Mouse (Mus musculus): Measurements from ENCODE around the gene St3gal3.

St3gal3 gene

DNA sequence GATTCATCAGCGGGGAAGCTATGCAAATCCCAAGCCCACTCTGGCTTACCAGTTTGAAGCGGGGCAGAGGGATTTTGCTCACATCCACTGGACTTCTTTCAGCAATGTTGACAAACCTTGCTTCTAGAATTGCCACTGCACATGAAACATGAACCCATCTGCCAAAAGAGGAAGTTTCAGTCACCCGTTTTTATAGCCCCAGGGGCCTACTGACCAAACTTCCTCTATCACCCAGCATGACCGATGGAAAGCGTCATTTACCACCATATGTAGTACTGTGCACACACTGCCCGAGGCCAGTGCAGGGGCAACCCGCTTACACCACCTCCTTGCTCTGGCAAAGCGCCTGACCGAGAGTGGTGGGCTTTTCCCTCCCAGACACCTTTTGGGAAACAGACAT lies 9.6 kb upstream of the St3gal3 start:
- in situ Hi-C loops (cut with MboI; ENCODE audit: unreplicated experiment in 2 of 2): no loop called here

DNA sequence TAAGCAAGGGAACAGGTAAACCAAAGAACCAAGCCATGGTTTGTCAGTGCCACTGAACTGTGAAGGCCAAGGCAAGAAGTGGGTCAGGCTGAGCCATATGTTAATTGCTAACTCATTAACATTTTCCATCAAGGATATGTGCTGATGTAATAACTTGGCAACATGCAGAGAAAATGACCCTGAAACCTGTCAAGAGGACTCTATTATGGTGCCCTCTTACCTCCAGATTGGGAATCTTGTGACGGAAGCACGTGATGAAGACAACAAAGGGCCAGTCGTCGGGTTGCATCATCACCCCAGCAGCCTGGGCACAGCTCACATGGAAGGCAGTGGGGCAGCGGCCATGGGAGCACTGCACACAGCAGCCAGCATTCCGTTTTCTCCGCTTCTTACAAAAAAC lies 9.0 kb upstream of the St3gal3 start:
- in situ Hi-C loops (cut with MboI; ENCODE audit: unreplicated experiment in 2 of 2): no loop called here

DNA sequence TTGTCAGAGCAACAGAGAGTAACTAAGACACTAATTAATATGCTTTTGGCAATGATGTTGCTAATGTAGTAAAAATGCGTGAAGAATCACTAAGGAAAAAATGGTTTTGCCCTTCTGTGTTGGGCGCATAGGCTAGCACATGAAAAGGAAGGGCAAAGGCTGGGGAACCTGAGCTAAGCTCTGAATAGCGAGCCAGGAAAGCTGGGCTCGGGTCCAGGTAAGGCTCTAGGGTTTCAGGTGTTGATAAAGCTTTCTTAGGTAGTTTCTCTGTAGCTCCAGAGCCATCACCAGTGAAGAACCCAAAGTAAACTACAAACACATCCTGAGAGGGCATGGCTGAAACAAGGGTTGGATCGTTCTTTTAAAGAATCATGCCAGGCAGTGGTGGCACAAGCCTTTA lies 6.8 kb upstream of the St3gal3 start:
- in situ Hi-C loops (cut with MboI; ENCODE audit: unreplicated experiment in 2 of 2): no loop called here

DNA sequence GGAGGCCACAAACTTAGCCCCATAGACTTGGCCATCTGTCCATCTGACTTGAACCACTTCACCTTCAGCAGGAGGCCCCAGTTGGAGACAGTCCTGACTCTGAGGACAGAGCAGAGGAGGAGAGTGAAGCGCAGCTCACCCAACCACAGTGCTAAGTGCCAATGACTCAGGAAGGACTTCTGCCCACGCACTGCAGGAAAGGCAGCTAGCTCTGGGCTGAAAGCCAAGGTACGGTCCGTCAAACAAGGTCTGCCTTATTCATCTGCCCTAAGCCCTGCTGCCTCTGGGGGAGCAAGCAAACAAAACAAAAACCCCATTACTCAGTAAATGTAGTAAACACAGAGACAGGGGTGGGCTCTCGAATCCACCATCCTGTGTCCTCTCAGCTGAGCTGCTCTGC lies 4.2 kb upstream of the St3gal3 start:
- in situ Hi-C loops (cut with MboI; ENCODE audit: unreplicated experiment in 2 of 2): no loop called here

DNA sequence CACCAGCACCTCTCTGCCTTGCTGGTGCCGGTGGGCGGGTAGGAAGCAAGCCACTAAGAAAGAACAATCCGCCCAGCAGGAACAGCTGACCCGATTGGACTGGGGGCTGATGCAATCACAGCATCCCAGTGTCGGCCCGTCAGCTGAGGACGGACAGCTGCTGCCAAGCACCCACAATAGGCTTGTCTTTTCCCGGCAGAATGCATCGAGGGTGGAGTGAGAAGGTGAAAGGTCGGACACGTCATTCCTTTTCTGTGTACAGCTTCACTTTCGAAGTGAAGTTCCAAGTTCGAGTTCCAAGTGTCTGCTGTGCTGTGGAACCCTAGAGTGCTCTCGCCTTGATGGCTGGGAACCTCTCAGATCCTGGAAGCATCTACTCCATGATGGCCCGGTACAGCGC lies 3.1 kb upstream of the St3gal3 start:
- in situ Hi-C loops (cut with MboI; ENCODE audit: unreplicated experiment in 2 of 2): no loop called here

DNA sequence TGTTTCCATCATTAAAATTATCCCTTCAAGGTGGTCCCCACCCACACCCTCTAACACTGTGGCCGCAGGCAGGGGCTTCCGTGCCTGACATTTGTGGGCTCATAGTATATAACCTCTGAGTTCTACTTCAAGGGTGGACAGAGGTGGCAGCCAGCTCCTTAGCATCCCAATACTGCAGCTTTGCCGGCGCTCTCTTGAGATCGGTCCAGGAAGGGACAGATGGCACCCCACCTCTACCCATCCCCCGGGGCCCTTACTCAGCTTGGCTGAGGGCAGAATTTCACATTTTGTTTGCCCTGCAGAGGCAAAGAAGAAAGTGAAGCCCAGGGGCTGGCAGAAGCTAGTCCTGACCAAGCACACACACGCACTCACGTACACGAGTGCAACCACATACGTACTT lies 2.6 kb upstream of the St3gal3 start:
- in situ Hi-C loops (cut with MboI; ENCODE audit: unreplicated experiment in 2 of 2): no loop called here

DNA sequence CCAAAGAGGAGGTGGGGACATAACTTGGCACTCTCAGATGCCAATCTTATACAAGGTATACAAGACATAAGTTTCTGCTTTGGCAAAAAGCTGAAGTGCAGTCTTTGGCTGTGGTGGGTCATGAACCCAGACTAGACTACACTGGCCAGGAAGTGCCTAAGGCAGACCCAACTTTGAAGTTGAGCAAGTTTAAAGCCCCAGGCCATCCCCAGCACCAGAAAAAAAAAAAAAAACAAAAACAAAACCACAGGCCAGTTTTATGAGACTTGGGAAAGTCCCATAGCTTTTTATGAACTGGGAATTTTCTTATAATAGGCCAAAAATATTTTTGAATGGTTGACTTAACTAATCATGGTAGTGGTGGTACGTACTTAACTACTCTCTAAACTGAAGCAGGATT lies 700 bp upstream of the St3gal3 start:
- in situ Hi-C loops (cut with MboI; ENCODE audit: unreplicated experiment in 2 of 2): no loop called here

DNA sequence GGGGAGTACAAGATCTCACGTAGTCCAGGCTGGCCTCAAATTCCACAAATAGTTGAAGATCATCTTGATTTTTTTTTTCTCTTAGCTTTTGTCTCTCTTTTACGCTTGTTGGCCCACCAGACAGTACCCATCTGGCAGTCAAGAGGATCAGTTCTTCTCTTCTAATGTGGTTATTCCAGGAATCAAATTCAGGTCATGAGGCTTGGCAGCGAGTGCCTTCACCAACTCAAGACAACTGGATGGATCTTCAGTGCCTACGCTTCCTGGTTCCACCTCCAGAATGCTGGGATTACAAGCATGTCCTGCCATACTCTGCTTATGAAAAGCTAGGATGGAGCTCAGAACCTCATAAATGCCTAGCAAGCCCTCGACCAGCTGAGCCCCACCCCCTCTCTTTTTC lies 3.4 kb downstream of the St3gal3 start:
- in situ Hi-C loops (cut with MboI; ENCODE audit: unreplicated experiment in 2 of 2): no loop called here

DNA sequence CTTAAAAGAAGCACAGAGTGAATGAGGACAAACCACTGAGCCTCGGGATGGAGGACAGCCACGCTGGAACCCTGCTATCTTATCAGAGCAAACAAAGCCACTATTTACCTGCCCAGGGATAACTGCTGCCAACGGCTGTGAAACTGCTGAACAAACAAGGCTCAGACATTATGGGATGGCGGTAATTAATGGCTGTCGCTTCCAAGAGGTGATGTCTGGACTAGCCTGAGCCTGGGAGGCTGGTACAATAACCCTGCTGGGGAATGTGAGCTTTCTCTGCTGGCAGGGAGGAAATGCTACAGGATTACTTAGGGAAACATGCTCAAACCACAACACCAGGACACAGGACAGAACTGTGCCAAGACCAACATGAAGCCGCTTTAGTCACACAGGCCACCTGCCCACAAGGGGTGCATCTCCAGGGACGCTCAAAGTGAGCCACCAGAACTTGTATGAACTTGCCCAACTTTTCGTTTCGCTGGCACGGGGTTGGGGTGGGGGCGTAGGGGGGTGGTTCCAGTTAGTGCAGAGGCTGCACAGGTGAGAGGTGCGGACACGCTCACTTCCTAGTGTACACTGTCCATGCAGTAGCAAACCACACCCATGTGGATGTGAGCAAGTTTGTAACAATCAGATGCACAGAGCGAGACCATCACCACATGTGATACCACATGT lies 11.5 kb downstream of the St3gal3 start:
- in situ Hi-C loops (cut with MboI; ENCODE audit: unreplicated experiment in 2 of 2): no loop called here

DNA sequence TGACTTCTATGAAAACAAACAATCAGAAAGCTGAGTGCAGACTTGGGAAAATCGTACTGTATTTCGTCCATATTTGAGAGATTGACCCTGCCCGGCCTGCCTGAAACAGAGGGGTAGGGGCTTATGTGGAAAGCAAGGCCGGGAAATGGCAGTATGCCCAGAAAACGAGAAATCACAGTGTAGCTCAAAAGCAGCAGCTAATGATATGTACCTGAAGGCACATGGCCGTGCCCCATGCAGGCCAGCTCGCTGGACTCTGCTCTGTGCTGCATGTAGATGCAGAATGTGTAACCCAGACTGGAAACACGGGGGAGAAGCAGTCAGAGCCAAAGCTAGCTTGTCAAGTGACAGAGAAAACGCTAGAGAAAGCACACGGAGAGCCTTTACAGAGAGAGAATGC lies 12.6 kb downstream of the St3gal3 start:
- in situ Hi-C loops (cut with MboI; ENCODE audit: unreplicated experiment in 2 of 2): no loop called here

DNA sequence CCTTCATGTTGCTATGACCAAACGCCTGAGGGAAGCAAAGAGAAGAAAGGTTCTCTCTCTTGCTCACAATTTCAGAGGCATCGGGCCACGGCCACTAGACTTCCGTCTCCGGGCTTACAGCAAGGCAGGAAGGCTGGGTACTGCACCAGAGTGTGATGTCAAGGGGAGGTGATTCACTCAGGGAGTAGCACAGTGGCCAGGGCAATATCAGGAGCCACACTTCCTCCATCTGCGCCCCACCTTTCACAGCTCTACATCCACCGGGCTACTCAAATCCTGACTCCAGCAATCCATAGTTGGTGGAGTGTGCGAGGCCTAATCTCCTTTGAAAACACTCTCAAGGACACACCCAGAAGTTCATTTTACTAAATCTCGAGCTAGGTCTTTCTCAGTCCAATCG lies 17.1 kb downstream of the St3gal3 start:
- in situ Hi-C loops (cut with MboI; ENCODE audit: unreplicated experiment in 2 of 2): no loop called here

DNA sequence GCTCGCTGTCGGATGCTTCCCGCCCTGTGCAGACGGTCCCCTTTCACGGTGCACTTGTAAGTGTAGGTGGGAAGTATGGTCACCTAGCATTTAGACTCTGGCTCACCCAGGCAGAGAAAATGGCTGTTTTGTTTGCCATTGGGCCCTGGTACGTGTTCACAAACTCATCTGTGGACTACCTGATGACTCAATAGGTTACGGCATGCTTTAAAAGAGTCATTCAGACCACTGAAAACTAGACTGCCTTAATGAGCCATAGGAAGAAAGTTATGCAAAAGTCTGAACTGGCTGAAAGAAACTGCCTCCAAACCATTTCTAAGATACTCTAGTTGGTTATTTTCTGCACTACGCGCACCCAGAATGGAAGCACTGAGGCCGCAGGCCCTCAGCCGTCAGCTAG lies 18.6 kb downstream of the St3gal3 start:
- in situ Hi-C loops (cut with MboI; ENCODE audit: unreplicated experiment in 2 of 2): no loop called here

DNA sequence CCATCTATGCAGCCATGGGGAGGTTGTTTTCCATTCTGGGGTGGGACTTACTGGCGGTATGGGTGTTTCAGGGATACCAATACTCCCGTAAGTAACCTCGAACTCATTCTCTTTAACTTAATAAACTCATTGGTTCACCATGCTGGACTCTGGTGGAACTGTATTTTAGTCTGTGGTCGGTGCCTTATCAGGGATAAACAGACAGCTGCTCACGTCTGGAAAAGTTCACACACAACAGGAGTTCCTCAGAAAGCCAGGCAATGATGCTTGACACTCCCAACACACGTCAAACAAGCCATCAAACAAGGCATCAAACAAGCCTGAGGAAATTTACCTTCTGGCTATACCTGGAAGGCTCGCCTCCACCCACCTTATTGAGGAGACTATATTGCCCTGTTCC lies 19.6 kb downstream of the St3gal3 start:
- in situ Hi-C loops (cut with MboI; ENCODE audit: unreplicated experiment in 2 of 2): no loop called here

DNA sequence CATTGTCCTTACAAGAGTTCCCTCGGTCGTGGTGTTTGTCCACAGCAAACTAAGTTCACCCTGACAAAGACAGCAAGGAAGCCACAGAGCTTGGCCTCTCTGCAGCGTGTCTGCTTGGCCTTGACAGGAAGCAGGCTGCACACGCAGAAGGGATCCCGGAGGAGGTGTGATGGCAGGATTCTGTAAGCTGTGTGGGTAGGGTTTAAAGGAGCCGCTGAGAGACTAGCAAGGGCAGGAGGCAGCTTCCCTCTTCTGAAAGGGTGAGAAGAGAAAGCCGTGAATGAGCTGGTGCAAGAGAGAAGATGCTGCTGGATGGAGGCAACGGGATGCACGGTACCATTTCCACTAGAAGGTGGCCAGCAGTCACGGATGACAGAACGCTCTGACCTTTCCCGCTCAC lies 22.1 kb downstream of the St3gal3 start:
- in situ Hi-C loops (cut with MboI; ENCODE audit: unreplicated experiment in 2 of 2): no loop called here

DNA sequence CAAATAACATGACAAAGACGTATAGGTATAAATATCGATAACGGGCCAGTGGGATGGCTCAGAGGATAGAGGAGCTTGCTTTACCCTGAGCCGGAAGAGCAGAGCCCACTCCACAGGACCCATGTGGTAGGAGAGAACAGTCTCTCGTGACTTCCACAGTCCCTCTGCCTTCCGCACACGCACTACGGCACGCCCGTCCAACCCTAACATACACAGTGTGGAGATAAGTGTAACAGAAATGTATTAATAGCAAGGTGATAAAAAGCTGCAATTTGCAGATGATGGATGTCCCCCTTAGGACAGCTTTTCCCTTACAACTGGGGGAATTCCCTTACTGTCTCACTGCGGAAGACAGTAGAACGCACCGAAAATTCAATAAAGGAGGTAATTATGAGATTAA lies 25.1 kb downstream of the St3gal3 start:
- in situ Hi-C loops (cut with MboI; ENCODE audit: unreplicated experiment in 2 of 2): no loop called here

DNA sequence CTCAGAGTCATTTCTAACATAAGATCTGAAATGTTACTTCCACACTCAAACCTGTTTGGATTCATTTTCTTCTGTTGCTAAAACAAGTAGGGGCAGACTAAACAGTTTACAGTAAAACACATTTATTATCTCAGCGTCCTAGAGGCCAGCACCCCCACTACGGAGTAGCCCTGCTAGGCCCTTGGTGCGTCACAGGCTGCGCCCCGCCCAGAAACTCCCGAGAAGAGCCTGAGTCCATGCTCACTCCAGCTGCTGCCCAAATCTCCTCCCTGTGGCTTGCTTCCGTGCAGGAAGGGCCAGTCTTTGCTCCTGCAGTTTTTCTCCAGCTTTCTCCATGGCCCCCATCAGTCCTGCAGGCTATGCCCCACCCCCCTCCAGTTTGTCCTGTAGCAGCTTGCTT lies 25.9 kb downstream of the St3gal3 start:
- in situ Hi-C loops (cut with MboI; ENCODE audit: unreplicated experiment in 2 of 2): no loop called here

DNA sequence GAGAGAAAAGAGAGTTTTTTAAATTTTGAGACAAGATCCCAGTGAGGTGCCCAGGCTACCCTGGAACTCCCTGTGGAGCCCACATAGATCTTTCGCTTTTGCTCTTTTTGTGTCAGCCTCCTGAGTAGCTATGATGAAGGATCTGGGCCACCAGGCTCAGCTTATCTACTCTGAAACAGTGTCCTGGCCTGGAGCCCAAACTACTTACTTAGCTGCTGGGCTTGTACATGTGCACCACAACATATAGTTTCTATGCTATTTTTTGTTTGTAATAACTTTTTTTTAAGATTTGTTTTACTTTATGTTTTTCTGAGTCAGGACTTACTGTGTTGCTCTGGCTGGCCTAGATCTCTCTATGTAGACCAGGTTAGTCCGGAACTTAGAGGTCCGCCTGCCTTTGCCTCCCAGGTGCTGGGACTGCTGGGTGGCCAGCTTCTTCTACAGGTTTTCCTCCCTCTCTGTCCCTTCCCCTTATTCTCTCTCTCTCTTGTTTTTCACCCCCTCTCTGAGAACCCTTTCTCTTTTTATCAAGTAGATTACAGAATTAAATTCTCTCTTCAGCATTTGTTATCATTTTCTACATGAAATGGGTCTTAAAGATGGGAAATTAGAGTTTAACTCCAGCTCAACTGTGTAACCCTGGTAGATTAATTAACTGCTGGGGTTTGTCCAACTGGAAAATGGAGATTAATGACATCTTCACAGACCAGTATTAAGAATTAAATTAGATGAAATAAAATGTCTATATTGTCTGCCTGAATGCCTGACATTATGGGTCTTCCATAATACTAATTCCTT lies 29.3 kb downstream of the St3gal3 start:
- in situ Hi-C loops (cut with MboI; ENCODE audit: unreplicated experiment in 2 of 2): no loop called here

DNA sequence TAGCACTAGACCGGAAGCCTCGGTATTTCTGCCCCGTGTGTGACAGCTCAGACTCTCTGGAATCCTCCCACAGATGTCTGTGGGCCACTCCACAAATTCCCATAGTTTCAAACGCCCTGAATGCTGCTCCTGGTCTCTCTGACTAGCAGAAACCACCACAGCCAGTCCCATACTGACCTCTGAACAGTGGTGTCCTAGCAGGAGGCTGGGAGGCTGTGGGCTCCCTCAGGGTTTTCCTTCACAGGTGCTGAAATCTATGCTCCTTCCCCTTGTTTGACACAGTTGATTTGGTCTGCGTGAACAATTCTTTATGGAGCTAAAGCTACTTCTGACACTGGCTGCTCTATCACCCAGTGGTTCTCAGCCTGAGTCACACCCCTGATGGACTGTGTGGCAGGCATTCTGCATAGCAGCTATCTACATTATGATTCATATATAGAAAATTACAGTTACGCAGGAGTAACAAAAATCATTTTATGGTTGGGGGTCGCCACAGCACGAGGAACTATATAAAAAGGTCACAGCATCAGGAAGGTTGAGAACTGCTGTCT lies 31.4 kb downstream of the St3gal3 start:
- in situ Hi-C loops (cut with MboI; ENCODE audit: unreplicated experiment in 2 of 2): no loop called here

DNA sequence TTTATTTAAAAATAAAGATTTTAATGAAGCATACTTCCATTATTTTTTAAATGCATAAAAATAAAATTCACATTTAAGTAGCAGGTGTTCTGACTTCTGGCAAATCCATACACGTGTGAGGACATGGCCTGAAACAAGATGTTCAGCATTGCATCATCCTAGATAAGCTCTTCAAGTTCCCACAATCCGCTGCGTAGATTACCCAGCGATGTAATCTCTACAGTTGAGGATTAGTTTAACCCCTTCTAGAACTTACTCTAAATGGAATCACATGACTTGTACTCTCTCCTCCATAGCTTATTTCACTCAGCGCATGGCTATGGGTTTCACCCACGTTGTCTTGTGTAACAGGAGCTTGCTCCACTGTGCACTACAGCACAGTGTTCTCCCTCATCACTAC lies 33.2 kb downstream of the St3gal3 start:
- in situ Hi-C loops (cut with MboI; ENCODE audit: unreplicated experiment in 2 of 2): no loop called here

DNA sequence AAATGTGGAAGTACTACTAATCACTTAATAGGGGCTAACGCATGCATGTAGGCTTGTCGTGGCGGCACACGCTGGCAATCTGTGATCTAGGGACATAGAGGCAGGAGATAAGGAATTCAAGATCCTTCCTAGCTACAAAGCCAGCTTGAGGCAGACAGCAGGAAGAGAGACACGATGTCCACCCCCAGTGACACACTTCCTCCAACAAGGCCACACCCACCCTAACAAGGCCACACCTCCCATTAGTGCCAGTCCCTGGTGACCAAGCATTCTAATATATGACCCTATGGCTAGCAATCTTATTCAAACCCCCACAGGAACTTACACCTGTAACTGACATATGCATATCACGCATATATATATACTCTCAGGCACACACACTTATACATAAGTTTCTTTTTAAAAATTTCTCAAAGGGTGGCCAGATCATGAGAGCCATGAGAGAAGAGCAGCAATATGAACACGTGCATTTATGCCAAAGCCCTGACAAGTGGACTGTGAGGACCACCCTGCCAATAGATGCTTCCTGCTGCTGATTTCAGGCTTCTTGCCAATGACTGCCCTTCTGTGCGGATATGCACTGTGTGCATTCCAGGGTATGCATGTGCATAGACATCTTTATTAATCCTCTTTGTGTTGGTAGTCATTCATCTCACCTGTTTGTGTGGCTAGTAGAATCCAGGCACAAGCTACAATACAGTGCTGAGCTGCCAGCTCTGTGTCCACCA lies 34.9 kb downstream of the St3gal3 start:
- in situ Hi-C loops (cut with MboI; ENCODE audit: unreplicated experiment in 2 of 2): loop anchor here in 1 of 2 experiments (10.0 kb wide), 1 partner anchor 65 kb away; no protein-coding TSS in a partner anchor

DNA sequence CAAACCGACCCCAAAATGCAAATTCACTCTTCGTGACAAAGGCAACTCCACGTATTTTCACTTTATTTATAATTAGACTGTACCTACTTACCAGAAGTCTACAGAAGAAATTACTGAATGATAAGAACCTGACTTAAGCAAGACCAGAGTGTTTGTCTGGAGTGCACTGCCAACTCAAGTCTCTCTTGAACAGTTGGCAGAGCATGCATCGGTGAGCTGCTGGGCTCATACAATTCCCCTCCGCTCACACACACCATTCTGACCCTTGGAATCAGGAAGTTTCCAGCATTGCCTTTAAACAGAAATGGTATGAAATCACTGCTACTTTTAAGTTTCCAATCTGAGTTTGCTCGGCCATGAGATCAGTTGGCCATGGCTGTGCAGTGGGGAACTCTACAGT lies 36.1 kb downstream of the St3gal3 start:
- in situ Hi-C loops (cut with MboI; ENCODE audit: unreplicated experiment in 2 of 2): loop anchor here in 1 of 2 experiments (10.0 kb wide), 1 partner anchor 66 kb away; no protein-coding TSS in a partner anchor

Measured in v-Abl transformed pro-B cells (cell line).